Mouse (Mus musculus) thymus, adult 2 months (tissue): ENCODE measurements around the gene Pigv. TPM values are rescaled to one million over a fixed set of nuclear protein-coding genes. Genes with fewer than 3 reads are reported as not detected.

Source experiments
- DNase-seq: peaks from one replicate; pipeline ENCODE4 v3.0.0; 2021
- H3K27ac ChIP-seq: fragments of 200-500 bp; 2 replicates; pipeline ENCODE4 v1.5.1; 2012; ENCODE audit warnings: low read length, control low read depth; ENCODE audit not compliant: control insufficient read depth, insufficient read depth
- H3K27me3 ChIP-seq: fragments of 200-500 bp; 2 replicates; pipeline ENCODE4 v1.6.1; 2012; ENCODE audit warnings: mild to moderate bottlenecking, low read length, moderate library complexity, mixed read lengths; ENCODE audit not compliant: control insufficient read depth, insufficient read depth
- H3K36me3 ChIP-seq: fragments of 200-500 bp; 2 replicates; pipeline ENCODE4 v1.6.1; 2012; ENCODE audit warnings: mild to moderate bottlenecking, low read length, moderate library complexity; ENCODE audit not compliant: control insufficient read depth, insufficient read depth
- H3K4me1 ChIP-seq: fragments of 200-500 bp; replicated peaks from 2 replicates; pipeline ENCODE4 v1.6.1; 2012; ENCODE audit warnings: low read length; ENCODE audit not compliant: control insufficient read depth, insufficient read depth
- H3K4me3 ChIP-seq: fragments of 200-500 bp; 2 replicates; pipeline ENCODE4 v1.5.1; 2012; ENCODE audit warnings: mild to moderate bottlenecking, low read length, control low read depth, moderate library complexity; ENCODE audit not compliant: control insufficient read depth, insufficient read depth
- CTCF ChIP-seq: fragments of 200-500 bp; IDR thresholded peaks from 2 replicates; pipeline ENCODE4 v1.5.1; 2012; ENCODE audit warnings: mild to moderate bottlenecking, control low read depth, low read length, moderate library complexity, borderline replicate concordance; ENCODE audit not compliant: control insufficient read depth, poor library complexity, insufficient read depth; ENCODE audit errors: extremely low read depth
- POLR2A ChIP-seq: fragments of 200-500 bp; IDR thresholded peaks from 2 replicates; pipeline ENCODE4 v1.6.1; 2012; ENCODE audit warnings: mild to moderate bottlenecking, low read length, control low read depth, moderate library complexity; ENCODE audit not compliant: control insufficient read depth, poor library complexity, insufficient read depth; ENCODE audit errors: extremely low read depth
- WGBS: fragments of 180-500 bp; shearing (Covaris S2); methylation state at CpG from one replicate; pipeline ENCODE4 v1.1.7; 2018; 5-methylcytosine and 5-hydroxymethylcytosine counted together
- polyA plus RNA-seq: library from polyadenylated mRNA; depleted of rRNA; stranded (reverse); fragments of >200 nt; gene quantifications from 2 replicates; pipeline ENCODE4 v1.2.3, GENCODE M21; 2012

Pigv gene
- polyA plus RNA-seq, 1 experiment = 24.8 TPM

- Histone ChIP-seq H3K27ac (peak overlapping the region; percentile 57; the same call in 1 of the 2 replicates), H3K4me3 (peak overlapping the region; percentile 70), H3K27me3 (no peaks in the 10 kb centered on the region), H3K36me3 (peaks cover under 1% of the 10 kb centered on the region; the same call in 1 of the 2 replicates), H3K4me1 (peaks cover 37% of the 10 kb centered on the region)
- WGBS = 17% methylated on average over 9 of the region's 9 CpGs
- TF ChIP-seq POLR2A (no peak), CTCF (no peak)
- DNase-seq = no peak
These were observed 40.6 kb downstream of the Pigv start for GRCm38 (mm10) chr4:133631769-133632411.

- TF ChIP-seq POLR2A (no peak), CTCF (no peak)
- H3K4me3 ChIP-seq = peak overlapping the region; percentile 43
- H3K27ac ChIP-seq = peak overlapping the region; percentile 30; the same call in 1 of the 2 replicates
- no peak for DNase-seq
- H3K36me3 ChIP-seq = peaks cover 4% of the 10 kb centered on the region; the same call in 1 of the 2 replicates
- peaks cover 44% of the 10 kb centered on the region for H3K4me1 ChIP-seq
- H3K27me3 ChIP-seq = no peaks in the 10 kb centered on the region
- 51% methylated on average over 14 of the region's 14 CpGs for WGBS
These were observed 41.2 kb downstream of the Pigv start for GRCm38 (mm10) chr4:133631071-133631768.

GRCm38 (mm10) chr4:133630326-133630920 lies 42.0 kb downstream of the Pigv start:
- TF ChIP-seq CTCF (no peak), POLR2A (no peak)
- 92% methylated on average over 8 of the region's 8 CpGs for WGBS
- H3K36me3 ChIP-seq = peaks cover 4% of the 10 kb centered on the region; the same call in 1 of the 2 replicates
- DNase-seq = no peak
- H3K4me1 ChIP-seq = peaks cover 52% of the 10 kb centered on the region
- no peaks in the 10 kb centered on the region for H3K27me3 ChIP-seq
- H3K27ac ChIP-seq = no peak overlapping the region
- no peak overlapping the region for H3K4me3 ChIP-seq

- no peak overlapping the region for H3K4me3 ChIP-seq
- WGBS = 34% methylated on average over 7 of the region's 7 CpGs
- no peak for DNase-seq
- TF ChIP-seq POLR2A (no peak), CTCF (no peak)
- peaks cover 4% of the 10 kb centered on the region; the same call in 1 of the 2 replicates for H3K36me3 ChIP-seq
- H3K27me3 ChIP-seq = no peaks in the 10 kb centered on the region
- H3K27ac ChIP-seq = 0 out of 2 replicates have a peak overlapping the region, but pooled peaks have one; percentile 18
- peaks cover 64% of the 10 kb centered on the region for H3K4me1 ChIP-seq
These were observed 43.3 kb downstream of the Pigv start for GRCm38 (mm10) chr4:133629191-133629590.

- 94% methylated on average over 2 of the region's 2 CpGs for WGBS
- Histone ChIP-seq H3K27ac (no peak overlapping the region), H3K4me3 (no peak overlapping the region), H3K36me3 (peaks cover 4% of the 10 kb centered on the region; the same call in 1 of the 2 replicates), H3K27me3 (no peaks in the 10 kb centered on the region), H3K4me1 (peaks cover 67% of the 10 kb centered on the region)
- DNase-seq = no peak
- TF ChIP-seq CTCF (no peak), POLR2A (no peak)
These were observed 43.9 kb downstream of the Pigv start for GRCm38 (mm10) chr4:133628517-133628916.

- Histone ChIP-seq H3K4me3 (no peak overlapping the region), H3K4me1 (peaks cover 66% of the 10 kb centered on the region), H3K27ac (peak overlapping the region; percentile 96), H3K27me3 (no peaks in the 10 kb centered on the region), H3K36me3 (peaks cover 4% of the 10 kb centered on the region; the same call in 1 of the 2 replicates)
- DNase-seq = no peak
- WGBS = 97% methylated on average over 14 of the region's 14 CpGs
- TF ChIP-seq POLR2A (no peak), CTCF (no peak)
These were observed 45.4 kb downstream of the Pigv start for GRCm38 (mm10) chr4:133627039-133627438.
